Mouse (Mus musculus): ENCODE measurements at regions not wholly inside any gene's neighbourhood (a gene's known extent, or its start where the extent isn't known, plus 50 kb on each side); places are given as distances from the start of the nearest gene placed in this dataset.
"Not testable (repeated sequence)": the region's sequence is repeated elsewhere in the genome, so short reads cannot be mapped to it uniquely, and the experiment has no call there.

DNA sequence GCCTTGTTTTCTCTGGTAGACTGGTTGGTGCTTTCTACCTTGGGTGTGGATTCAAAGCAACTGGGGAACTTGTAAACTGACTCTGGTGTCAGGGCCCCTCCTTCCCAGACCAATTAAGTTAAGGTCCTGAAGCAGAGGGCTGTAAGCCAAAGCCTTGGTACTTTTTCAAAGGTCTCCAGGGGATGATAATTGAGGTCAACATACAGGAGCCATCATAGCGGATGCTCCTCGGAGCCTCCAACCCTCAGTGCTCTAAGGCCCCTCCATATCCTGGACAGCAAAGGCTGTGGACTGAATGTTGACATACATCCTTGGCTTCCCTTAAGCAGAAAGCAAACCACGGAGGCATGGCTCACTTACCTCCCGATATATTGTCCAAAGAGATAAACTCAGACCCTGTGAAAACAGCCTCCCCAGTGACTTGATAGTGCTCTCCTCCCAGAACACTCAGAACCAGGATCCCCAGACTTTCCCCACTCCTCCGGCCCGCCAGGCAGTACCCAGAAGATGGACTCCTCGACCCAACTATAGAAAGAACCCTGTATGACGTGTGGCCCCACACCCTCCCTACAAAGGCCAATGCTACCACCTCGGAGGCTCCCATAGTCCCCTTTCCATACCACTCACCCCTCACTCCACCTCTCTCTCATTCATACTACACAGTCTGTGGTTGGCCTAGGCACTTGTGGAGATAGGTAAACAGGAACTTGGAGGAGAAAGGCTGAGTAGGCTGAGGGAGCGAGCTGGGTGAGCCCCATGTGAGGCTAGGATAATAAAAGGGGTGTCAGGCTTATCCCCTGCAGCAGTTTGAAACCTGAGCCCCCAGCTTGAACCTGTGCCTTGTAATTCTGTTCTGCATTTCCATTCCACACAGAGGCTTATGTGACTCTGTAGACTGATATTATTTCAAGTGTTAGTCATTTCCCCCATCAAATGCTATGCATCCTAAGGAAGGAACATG is 118.8 kb upstream of the Arid1b start:
- DNase-seq (ENCODE audit: low spot score in 2 of 2), result no peak

DNA sequence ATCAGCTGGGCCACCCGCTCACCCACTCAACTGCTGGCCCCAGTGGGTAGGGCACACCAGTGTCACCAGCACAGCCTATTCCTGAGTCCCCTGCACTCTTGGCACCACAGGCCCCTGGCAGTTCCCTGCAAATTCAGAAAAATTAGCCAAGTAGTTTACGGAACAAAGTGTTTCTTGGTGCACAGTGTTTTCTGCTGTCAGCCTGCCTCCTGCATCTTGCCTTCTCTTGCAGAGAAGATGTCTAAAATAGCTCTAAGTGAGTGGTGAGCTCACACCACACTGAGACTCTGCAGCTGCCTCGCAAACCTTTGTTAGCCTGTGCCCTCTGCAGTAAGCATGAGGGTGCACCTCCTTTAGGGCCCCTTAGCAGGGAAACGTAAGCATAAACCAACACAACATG is 117.7 kb upstream of the Arid1b start:
- DNase-seq (ENCODE audit: low spot score in 2 of 2), result no peak

DNA sequence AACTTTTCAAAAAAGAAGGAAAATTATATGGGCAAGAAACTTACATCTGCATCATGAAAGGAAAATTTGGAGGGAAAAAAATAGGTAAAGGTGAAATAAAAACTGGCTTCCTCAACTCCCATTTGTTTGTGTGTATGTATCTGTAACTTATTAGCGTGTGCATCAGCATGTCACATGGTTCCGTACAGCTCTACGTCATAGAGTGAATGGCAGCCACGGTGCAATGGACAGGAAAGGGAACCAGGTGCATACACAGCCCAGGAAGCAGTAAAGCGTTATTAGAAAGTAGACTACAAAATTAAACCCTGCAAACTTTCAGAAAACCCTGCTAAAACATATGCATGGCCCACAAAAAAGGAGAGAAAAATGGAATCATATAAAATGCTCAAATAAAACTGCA is 112.7 kb upstream of the Arid1b start:
- DNase-seq (ENCODE audit: low spot score in 2 of 2), result no peak

DNA sequence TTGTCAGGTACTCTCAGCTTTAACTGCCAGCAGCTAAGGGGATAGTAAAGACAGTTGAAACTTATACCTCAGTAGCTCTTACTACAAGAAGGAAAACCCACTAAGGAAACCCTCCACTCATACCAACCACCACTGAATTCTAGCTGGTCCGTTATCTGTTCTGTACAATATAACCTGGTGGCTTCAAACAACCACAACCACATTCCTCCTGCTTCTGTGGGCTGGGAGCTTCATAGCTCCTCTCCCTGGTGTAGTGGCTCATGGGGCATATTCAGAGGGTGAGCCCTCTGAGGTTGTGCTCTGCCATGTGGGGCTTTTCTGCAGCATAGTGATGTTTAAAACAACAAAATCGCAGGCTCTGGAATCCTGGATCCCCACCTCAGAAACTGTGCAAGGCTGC is 110.0 kb upstream of the Arid1b start:
- DNase-seq (ENCODE audit: low spot score in 2 of 2), result no peak

DNA sequence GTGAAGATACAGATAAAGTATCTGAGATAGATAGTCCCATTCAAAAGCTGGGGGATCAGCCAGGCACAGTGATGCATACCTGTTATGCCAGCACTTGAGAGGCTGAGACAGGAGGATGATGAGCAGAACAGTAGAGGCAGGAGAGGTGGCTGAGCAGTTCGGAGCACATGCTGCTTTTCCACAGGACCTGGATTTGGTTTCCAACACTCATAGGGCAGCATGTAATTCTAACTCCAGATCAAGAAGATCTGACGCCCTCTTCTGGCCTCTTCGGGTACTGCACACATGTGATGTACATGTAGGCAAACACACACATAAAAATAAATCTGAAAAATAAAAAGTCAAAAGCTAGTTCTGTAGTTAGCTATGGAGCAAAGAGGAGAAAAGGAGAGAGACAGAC is 109.4 kb upstream of the Arid1b start:
- no peak for DNase-seq (ENCODE audit: low spot score in 2 of 2)

DNA sequence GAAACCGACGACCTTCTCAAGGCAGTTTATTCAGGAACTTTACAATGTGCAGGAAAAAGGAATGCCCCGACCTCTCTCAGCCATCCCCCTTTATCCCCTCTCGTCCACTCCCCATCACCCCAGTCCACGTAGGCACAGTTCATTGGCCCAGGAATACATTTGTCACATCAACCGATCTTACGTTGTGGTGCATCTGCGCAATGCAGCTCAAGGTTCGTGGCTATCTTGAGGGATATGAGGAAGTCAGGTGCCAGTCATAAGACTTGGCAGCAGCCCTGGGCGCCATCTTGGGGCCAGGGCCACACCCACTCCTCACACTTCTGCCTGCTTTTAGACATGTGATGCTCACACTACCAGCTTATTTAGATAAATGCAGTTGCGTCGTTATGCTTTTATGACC is 106.8 kb upstream of the Arid1b start:
- not testable (repeated sequence) for DNase-seq (ENCODE audit: low spot score in 2 of 2)

DNA sequence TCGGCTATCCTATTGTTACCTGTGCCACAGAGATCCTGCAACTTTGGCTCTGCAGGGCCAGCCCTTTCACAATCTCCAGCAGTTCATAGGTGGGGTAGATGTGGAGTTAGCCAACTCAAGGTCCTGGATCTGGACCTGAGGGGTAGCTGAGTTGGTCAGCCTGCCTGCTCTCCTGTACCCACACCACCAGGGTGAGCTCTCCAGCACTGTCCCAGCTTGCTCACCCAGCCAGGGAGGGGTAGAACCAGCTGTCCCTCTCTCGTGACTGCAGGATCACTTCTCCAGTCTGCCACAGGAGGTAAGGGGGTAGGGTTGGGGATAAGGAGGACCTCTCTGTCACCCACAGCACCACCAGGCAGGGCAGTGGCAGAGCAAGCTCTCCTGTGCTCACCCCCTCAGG is 104.6 kb upstream of the Arid1b start:
- DNase-seq (ENCODE audit: low spot score in 2 of 2), result no peak

DNA sequence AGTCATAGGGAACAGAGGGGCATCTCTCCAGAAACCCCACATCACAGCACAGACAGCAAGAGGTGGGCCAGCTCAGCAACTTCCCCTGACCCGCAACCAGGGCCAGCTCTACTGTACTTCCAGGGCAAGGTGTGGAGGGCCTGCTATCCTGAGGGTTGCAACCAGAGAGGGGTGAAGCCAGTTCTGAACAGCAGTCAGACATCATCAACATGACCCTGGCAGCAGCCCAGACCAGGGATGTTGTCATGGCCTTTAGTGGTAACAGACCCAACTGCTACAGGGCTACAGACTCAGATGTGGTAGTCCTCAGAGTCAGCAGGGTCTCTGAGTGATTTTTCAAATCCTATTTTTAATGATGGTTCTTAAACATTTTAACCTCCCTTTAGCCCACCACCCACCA is 104.0 kb upstream of the Arid1b start:
- DNase-seq (ENCODE audit: low spot score in 2 of 2), result no peak

DNA sequence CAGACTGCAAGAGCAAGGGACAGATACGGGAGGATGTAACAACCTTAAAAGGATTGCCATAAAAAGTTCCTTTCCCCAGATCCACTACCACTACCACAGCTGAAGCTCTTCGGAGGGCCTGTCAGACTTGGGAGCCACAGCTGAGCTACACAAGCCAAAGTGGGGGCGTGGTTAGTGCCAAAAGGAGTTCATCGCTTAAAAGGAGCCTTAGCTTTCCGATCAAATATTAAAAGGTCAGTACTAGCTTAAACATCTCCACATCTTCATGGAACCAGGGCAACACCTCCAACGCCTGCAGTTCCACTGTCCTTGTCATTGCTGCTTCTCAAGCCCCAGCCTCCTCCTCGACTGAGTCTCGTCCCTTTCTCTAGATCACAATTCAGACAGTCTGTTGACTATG is 102.6 kb upstream of the Arid1b start:
- DNase-seq (ENCODE audit: low spot score in 2 of 2), result no peak

DNA sequence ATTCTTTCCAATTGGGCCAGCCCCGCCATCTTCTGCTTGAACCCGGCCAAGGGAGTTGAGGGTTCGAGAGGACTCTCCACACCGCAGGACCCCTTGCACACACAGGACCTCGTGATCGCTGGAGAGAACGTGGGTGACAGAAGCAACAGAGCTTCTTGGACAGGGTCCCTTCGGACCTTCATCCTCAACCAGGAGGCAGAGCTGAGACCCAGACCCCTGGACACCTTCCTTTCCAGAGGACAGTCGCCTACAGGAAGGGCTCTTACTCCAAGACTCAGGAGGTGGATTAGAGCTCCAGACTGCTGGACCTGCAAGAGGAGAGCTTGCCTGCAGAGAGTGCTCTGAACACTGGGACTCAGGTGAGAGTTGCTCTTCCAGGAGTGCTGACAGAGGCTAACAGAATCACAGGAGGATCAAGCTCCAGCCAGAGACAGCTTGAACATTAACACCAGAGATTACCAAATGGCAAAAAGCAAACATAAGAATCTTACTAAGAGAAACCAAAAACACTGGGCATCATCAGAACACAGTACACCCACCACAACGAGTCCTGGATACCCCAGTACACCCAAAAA is 99.3 kb upstream of the Arid1b start:
- not testable (repeated sequence) for DNase-seq (ENCODE audit: low spot score in 2 of 2)

DNA sequence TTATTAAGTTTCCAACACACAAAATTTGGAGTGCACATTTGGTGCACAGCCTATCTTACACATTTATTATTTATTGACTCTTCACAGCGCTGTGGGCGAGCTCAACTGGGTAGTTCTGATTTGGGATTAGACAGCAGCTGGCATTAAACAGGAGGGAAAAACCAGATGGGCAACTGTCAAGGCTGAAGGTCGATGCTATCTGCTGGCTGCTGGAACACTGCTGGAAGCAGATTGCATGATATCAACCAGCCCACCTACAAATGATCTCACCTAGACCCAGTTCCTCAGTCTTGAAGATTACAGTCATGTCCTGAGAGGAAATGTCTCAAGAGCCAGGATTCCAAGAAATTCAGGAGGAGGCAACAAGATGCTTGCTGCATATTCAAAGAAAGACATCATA is 91.0 kb upstream of the Arid1b start:
- no peak for DNase-seq (ENCODE audit: low spot score in 2 of 2)

DNA sequence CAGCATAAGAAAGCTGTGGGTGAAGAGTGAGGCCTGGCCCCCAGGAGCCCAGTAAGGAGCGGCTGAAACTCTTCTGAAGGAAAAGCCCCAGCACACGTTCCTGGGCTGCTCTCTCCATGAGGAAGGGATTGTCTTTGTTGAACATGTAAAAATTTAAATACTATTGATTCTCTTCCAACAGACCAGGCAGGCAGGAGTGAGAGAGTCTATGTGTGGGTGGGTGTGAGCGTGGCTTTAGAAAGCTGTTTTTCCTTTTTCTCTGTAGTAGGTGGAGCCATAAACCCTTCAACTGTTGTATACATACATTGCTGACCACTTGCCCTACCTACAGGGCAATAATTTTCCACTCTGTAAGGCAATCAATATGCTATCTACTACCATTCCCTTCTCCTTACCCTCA is 87.6 kb upstream of the Arid1b start:
- peak in 1 of 2 experiments; percentile 15 for DNase-seq (ENCODE audit: low spot score in 2 of 2)

DNA sequence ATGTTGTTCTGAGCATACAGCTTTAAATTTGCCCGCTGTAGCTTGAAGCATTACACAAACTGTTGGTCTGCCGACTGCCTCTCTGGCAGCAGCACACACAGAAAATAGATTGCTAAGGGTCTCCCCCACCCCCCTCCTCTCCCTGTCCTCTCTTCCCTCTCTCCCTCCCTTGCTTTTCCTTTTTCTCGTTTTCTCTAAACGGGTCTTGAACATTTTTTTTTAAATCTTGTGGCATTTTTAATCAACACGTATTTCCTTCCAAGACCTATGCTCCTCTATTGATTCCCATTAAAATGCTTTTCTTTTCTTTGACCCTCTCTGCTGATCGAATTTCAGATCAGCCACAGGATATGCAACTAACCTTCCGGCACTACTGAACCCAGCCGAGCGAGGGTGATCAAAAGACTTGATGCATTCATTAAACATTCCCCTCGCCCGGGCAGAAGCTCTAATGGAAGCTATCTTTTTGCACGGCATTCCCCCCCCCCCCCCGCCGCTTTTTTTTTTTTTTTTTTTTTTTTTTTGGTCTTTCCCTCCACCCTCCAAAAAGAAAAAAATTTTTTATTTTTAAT is 86.9 kb upstream of the Arid1b start:
- peak in 1 of 2 experiments; percentile 26 for DNase-seq (ENCODE audit: low spot score in 2 of 2)

DNA sequence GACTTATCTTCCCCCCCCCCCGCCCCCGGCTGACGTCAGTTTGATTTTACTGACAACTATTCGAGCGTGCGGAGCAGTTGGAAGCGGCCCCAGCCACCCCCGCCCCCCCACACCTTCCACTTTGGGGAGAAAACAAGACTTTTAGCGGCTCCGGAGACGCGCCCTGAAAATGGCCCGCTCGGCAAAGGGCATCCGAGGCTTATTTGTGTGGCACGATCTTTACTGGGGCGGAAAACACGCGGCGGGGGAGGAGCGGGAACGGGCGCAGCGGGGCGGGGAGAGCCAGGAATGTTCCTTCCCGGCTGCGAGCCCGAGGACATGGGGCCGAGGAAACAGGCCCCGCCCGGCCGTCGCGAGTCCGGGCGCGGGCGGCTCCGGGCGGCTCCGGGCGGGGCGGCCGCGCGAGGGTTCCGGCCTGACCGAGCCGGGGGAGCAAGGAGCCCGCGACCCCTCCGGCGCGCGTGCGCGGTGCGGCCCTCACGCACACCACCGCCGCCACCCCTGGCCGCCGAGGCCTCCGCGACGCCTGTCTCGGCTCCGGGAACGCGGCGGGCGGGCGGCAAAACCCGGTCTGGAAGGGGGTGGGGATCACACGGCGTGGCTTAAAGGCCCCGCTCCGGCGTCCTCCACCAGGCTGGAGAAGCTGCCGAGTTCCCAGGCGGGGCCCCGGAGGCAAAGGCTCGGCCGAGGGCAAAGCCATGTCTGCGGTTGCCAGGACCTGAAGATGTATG is 86.1 kb upstream of the Arid1b start:
- DNase-seq (ENCODE audit: low spot score in 2 of 2), result peak; percentile 84 to 88

DNA sequence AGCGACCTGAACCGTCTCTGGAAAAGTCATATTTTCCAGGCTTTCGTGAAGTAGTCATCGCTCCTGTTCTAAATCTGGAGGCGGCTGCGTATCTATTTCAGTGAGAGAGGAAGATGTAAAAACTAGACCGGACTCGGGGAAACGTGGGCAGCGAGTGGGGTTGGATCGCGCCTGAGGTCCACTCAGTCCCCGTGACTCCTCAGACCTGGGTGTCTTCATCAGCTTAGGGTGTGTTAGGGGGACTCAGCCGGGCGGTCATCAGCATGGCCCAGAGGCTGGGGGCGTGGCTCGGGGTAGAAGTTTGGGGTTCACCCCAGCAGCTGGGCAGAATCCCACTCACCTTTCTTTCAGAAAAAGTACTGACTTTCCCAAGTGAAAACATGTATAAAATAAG is 85.6 kb upstream of the Arid1b start:
- no peak for DNase-seq (ENCODE audit: low spot score in 2 of 2)

DNA sequence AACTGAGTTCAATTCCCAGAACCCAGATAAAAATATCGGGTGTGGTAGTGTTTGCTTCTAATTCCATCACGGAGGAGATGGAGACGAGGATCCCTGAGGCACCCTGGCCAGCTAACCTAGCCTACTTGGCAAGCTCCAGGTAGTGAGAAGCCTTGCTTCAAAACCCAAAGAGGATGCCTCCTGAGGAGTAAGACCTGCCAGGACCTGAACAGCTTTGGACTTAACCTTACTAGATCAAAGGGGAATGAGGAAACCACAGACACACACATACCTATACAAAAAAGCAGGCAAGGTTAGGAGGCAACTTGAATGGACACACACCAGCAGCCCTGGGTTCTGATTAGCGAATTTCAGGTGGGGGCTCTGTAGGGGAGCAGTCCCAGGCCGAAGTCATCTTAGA is 84.0 kb upstream of the Arid1b start:
- no peak for DNase-seq (ENCODE audit: low spot score in 2 of 2)

DNA sequence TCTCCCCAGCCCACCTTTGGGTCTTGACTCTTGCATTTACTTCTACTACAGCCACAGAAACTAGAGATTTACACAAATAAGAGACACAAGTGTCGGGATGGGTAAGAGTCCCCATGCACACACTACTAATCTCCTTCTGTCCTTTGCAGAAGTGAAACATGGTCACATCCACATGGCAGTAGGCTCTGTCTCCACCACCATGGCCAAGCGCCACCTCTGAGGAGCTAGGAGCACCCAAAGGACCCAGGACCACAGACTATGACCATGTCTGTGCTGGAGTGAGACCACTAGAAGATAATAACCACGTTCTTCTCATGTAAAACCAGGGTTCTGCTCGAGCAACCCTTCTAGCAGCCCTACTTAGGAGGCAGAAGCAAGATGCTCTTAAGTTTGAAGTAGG is 81.1 kb upstream of the Arid1b start:
- DNase-seq (ENCODE audit: low spot score in 2 of 2), result no peak

DNA sequence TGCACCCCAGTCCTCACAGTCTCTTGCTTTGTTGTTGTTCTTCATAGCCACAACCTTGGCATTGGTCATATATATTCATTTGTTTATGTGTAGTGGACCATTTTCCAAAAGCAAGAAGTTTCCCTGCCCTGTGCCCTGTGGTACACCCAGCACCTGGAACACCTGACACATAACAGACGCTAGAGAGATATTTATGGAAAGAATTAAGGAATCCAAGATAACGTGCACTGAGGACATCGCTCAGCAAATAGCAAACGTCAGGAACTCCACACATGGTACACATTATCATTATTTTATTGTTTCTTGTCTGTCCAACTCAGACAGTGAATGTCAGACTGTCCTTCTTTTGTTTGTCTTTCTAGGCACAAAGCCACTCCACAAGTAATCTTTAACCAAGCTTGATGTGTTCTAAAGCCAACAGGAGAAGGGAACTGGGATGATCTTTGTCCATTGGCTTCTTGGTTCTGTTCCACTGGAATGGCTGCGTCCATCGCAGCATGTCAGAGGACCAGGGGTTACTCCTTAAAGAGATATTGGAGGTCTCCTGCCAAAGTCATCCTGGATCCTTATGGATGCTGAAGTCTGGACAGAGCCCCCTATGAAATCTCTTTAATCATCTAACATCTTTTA is 74.2 kb upstream of the Arid1b start:
- no peak for DNase-seq (ENCODE audit: low spot score in 2 of 2)

DNA sequence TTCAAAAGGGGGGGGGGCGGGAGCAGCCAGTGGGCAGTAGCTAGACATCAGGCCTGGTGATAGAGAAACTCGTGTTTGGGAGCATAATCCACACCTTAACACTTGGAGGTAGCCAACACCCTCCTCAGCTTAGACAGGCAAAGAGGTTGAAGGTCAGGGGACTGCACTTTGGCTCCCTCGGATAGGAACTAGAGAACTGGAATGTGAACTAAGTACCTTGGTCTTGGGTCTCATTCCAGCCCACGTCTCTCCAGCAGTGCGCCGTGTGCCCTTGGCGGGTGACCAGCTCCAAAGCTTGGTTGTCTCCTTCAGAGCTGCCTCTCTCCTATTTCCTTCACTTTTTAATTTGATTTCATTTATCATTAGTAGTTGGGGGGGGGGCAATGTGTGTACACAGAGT is 73.0 kb upstream of the Arid1b start:
- DNase-seq (ENCODE audit: low spot score in 2 of 2), result no peak

DNA sequence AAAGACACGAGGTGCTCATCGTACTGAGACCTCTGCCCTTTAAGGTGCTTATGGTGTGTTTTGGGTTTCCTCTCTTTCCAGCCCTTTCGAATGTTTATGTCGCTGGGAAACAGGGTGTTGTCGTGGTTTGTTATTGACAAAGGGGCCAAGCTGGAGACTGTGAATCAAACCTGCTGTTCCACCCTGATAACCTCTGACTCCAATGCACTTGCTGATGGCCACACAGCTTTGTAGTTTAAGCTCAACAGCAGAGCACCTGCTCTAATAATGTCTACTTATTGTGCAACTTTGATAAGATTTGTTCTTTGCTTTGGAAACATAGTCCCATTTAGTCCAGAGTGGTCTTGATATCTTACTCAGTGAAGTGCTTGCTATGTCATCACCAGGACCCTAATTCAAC is 65.5 kb upstream of the Arid1b start:
- DNase-seq (ENCODE audit: low spot score in 2 of 2), result no peak

DNA sequence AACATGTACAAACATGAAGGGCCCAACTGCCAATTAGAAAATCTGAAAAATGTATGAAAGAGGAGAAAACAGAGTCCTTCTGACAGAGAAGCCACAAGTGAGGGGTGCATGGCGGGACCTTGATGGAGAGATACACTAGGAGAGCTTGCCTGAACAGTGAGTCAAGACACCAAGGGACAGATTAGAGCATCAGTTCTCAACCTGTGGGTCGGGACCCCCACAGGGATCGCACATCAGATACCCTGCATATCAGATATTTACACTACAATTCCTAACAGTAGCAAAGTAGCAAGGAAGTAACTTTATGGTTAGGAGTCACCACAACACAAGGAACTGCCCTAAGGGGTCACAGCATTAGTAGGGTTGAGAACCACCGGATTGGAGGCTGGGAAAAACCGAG is 58.9 kb upstream of the Arid1b start:
- DNase-seq (ENCODE audit: low spot score in 2 of 2), result no peak

DNA sequence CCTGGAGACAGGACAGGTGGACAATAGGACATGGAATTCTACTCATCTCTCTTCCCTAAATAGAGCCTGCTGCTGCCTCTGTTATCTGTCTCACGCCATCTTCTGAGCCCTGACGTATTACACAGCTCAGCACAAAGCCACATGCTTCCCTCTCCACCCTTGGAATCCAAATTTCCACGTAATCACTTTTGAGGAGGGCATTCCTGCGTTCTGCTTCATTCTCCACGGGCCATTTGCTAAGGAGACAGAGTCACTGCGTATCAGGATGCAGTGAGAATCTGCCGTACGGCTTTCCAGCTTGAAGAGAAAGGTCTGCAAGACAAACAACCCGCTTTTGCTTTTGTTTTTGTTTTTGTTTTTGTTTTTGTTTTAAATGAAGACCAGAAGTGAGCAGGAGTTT is 53.5 kb upstream of the Arid1b start:
- no peak for DNase-seq (ENCODE audit: low spot score in 2 of 2)

Data from frontal cortex, postnatal 14 days (tissue).